Mouse (Mus musculus): ENCODE measurements around the gene Cfap97. TPM values are rescaled to one million over a fixed set of nuclear protein-coding genes. Genes with fewer than 3 reads are reported as not detected.

Gene Cfap97
- polyA plus RNA-seq, 1 experiment from 2014 or later, result 29.6 TPM

DNA sequence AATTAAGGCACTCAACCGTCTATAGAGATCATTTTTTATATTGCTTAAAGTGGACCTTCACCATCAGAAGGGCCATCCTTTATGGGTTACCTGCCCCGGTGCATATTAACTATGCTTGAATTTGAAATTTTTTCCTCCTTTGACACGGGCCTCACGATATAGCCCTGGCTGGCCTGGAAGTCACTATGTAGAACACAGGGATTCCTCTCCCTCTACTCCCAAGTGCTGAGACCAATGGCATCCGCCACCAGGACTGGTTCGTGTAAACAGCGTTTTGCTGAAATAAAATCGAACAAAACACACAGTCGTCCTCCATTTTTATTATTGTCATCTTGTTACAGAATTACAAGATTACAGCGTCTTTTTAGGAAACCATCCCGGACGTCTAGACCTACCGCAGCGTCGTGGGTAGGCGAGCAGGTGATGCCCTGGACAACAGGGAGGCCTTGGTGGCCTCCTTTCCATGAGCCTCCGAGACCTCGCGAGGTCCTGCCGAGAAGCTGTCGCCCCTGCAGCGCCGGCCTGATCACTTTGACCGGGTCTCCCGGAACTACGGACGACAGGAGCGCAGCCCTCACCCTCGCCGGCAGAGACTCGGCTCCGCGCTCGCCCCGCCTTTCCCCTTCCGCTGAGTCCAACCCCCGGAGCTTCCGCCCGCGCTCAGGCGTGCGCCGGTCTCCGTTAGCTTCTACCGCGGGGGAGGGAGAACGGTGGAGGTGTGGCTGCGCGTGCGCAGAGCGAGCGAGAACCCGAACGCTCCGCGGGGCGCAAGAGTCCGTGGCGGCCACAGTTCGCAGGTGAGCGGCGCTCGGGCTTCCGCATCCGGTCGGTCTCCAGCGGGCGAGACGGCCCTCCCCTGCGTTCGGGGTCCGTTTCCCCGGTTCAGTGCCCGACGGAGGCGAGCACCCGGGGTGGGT is 11.6 kb downstream of the Cfap97 start:
- H3K4me2 ChIP-seq, result peak overlapping the region; percentile 72
- peak overlapping the region; percentile 84 for H3K9ac ChIP-seq (replicated peaks)
- H3K36me3 ChIP-seq, result no peaks in the 10 kb centered on the region
- H3K4me1 ChIP-seq (replicated peaks), result peaks cover 17% of the 10 kb centered on the region
- H3K27ac ChIP-seq, result peak overlapping the region; percentile 83
- H3K27me3 ChIP-seq, result no peaks in the 10 kb centered on the region
- H3K4me3 ChIP-seq (replicated peaks), result peak overlapping the region; percentile 67
- H3K9me3 ChIP-seq, result no peaks in the 10 kb centered on the region
- peak; percentile 98 for ATAC-seq (ENCODE audit: insufficient number of reproducible peaks, insufficient read depth, low FRiP score, low TSS enrichment, low read depth)
- 3% methylated on average over 74 of the region's 77 CpGs for WGBS

- H3K27ac ChIP-seq, result peak overlapping the region; percentile 83
- no peaks in the 10 kb centered on the region for H3K9me3 ChIP-seq
- no peaks in the 10 kb centered on the region for H3K27me3 ChIP-seq
- peaks cover 17% of the 10 kb centered on the region for H3K4me1 ChIP-seq (replicated peaks)
- peak overlapping the region; percentile 84 for H3K9ac ChIP-seq (replicated peaks)
- no peak for ATAC-seq (ENCODE audit: insufficient number of reproducible peaks, insufficient read depth, low FRiP score, low TSS enrichment, low read depth)
- peak overlapping the region; percentile 67 for H3K4me3 ChIP-seq (replicated peaks)
- H3K36me3 ChIP-seq, result no peaks in the 10 kb centered on the region
- peak overlapping the region; percentile 72 for H3K4me2 ChIP-seq
- 0% methylated on average over 24 of the region's 25 CpGs for WGBS
These were observed 12.3 kb downstream of the Cfap97 start for GRCm38 (mm10) chr8:46163870-46164190.

- Histone ChIP-seq H3K9me3 (no peaks in the 10 kb centered on the region), H3K4me1 (replicated peaks) (no peaks in the 10 kb centered on the region), H3K27me3 (no peaks in the 10 kb centered on the region), H3K4me2 (no peak overlapping the region), H3K4me3 (replicated peaks) (no peak overlapping the region), H3K36me3 (peaks cover 32% of the 10 kb centered on the region), H3K9ac (replicated peaks) (no peak overlapping the region), H3K27ac (no peak overlapping the region)
- 82% methylated on average over 2 of the region's 2 CpGs for WGBS
- no peak for ATAC-seq (ENCODE audit: insufficient number of reproducible peaks, insufficient read depth, low FRiP score, low TSS enrichment, low read depth)
These were observed 22.1 kb downstream of the Cfap97 start for GRCm38 (mm10) chr8:46173651-46174050.

DNA sequence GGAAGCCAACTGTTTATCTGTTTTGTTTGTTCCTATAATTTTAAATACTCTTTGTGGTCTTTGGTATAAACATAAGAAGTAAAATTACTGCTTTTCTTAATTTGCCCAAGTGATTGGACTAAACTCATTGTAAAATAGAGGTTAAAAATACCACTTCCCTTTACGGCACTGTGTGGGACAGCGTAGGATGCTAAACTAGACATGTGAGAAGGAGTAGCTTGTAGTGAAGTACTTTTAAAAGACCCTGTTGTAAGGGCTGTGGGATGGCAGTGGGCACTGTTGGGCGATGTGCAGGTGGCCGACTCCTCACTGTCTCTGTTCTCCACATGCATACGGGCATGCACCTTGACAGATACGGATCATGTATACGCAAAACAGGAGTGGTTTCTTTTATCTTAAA is 28.6 kb downstream of the Cfap97 start:
- 96% methylated on average over 7 of the region's 7 CpGs for WGBS
- Histone ChIP-seq H3K36me3 (peaks cover 36% of the 10 kb centered on the region), H3K4me1 (replicated peaks) (no peaks in the 10 kb centered on the region), H3K9me3 (no peaks in the 10 kb centered on the region), H3K27ac (no peak overlapping the region), H3K4me3 (replicated peaks) (no peak overlapping the region), H3K27me3 (no peaks in the 10 kb centered on the region), H3K4me2 (no peak overlapping the region), H3K9ac (replicated peaks) (no peak overlapping the region)
- no peak for ATAC-seq (ENCODE audit: insufficient number of reproducible peaks, insufficient read depth, low FRiP score, low TSS enrichment, low read depth)

DNA sequence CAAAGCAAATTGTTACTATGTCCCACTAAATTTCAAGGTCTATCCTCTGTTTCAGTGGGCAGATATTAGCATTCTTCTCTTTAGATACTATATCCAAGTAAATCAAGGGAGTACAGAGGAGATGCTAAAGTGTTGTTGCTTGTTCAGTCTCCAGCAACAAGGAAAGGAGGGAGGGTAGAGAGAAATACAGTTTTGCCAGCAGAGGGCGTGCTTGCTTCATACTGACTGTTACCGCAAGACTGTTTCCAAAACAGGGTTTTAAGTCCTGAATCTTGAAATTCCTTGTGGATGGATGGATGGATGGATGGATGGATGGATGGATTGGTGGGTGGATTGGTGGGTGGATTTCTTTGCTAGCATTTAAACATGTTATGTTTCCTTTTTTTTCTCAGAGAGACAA is 33.8 kb downstream of the Cfap97 start:
- ATAC-seq (ENCODE audit: insufficient number of reproducible peaks, insufficient read depth, low FRiP score, low TSS enrichment, low read depth), result no peak
- no peak overlapping the region for H3K27ac ChIP-seq
- H3K36me3 ChIP-seq, result peaks cover 28% of the 10 kb centered on the region
- H3K4me1 ChIP-seq (replicated peaks), result no peaks in the 10 kb centered on the region
- no peaks in the 10 kb centered on the region for H3K9me3 ChIP-seq
- no peak overlapping the region for H3K9ac ChIP-seq (replicated peaks)
- no peak overlapping the region for H3K4me3 ChIP-seq (replicated peaks)
- WGBS, result 3% methylated on average over 2 of the region's 2 CpGs
- no peaks in the 10 kb centered on the region for H3K27me3 ChIP-seq
- no peak overlapping the region for H3K4me2 ChIP-seq

DNA sequence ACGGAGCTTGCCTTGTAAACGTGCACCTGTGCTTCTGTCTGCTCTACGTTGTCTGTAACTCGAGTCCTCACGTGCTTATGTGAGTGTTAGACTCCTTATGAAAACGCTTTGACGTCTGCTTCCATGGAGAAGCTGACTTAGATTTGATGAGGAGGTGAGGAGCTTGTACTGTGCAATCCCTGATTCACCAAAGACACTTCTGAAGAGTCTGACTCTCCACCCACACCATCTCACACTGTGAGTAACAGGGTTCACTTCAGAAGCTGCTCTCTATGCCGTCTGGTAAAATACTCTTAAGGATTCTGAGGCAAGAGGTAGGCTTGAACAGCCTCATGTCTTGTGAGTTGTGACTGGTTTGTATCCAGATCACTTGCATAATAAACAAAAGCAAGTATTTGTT is 41.5 kb downstream of the Cfap97 start:
- no peak for ATAC-seq (ENCODE audit: insufficient number of reproducible peaks, insufficient read depth, low FRiP score, low TSS enrichment, low read depth)
- Histone ChIP-seq H3K27ac (no peak overlapping the region), H3K9ac (replicated peaks) (no peak overlapping the region), H3K36me3 (peaks cover 49% of the 10 kb centered on the region), H3K4me1 (replicated peaks) (no peaks in the 10 kb centered on the region), H3K4me2 (no peak overlapping the region), H3K4me3 (replicated peaks) (no peak overlapping the region), H3K27me3 (no peaks in the 10 kb centered on the region), H3K9me3 (no peaks in the 10 kb centered on the region)
- WGBS, result 77% methylated on average over 8 of the region's 8 CpGs

GRCm38 (mm10) chr8:46196877-46197276 is 45.3 kb downstream of the Cfap97 start:
- H3K9ac ChIP-seq (replicated peaks), result no peak overlapping the region
- no peak overlapping the region for H3K4me2 ChIP-seq
- peaks cover 50% of the 10 kb centered on the region for H3K36me3 ChIP-seq
- no peak overlapping the region for H3K27ac ChIP-seq
- 73% methylated on average over 3 of the region's 3 CpGs for WGBS
- H3K27me3 ChIP-seq, result no peaks in the 10 kb centered on the region
- no peak overlapping the region for H3K4me3 ChIP-seq (replicated peaks)
- H3K4me1 ChIP-seq (replicated peaks), result no peaks in the 10 kb centered on the region
- H3K9me3 ChIP-seq, result no peaks in the 10 kb centered on the region
- no peak for ATAC-seq (ENCODE audit: insufficient number of reproducible peaks, insufficient read depth, low FRiP score, low TSS enrichment, low read depth)

DNA sequence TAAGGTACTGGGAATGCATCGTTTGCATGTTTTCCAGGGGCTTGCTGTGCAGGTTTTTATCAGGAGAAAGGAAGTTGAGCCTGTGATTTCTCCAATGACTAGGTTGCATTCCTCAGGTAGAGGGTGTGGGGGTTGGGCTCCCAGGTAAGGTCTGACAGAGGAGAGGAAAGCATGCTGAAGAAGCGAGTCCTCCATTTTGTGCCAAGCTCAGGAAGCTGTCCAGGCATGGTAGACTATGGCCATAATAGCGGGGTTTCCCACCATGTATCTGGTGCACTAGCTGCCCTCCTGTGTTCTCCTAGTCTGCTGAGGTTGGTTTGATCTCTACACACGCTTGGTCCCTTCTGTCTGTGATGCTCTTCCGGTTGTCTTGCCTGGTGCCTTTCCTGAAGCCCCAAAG is 46.1 kb downstream of the Cfap97 start:
- 89% methylated on average over 5 of the region's 5 CpGs for WGBS

DNA sequence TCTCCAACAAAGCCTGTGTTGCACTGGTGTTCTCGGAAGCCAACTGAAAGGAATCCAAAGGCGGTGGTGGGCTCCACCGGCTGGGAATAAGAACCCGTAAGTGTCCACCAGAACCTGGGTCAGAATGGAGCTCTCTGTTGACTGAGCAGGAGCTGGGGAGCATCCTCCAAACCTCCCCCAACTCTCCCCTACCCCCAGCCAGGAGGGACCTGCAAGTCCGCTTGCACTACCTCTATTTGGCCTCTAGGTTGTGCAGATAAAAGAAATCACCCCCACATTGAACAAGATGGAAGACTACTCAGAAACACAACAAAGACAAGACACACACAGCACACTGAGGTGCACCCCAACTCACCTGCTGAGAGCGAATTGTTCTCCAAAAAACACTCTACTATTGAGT is 50.8 kb downstream of the Cfap97 start:
- whole genome bisulfite sequencing, result 88% methylated on average over 6 of the region's 6 CpGs
- Histone ChIP-seq H3K9me3 (no peaks in the 10 kb centered on the region), H3K27me3 (no peaks in the 10 kb centered on the region), H3K4me2 (no peak overlapping the region), H3K27ac (no peak overlapping the region), H3K9ac (replicated peaks) (no peak overlapping the region), H3K4me1 (replicated peaks) (peaks cover 7% of the 10 kb centered on the region), H3K4me3 (replicated peaks) (no peak overlapping the region), H3K36me3 (peaks cover 66% of the 10 kb centered on the region)
- ATAC-seq (ENCODE audit: insufficient number of reproducible peaks, insufficient read depth, low FRiP score, low TSS enrichment, low read depth), result no peak

More for the DNA sequence above, 46.1 kb downstream of the Cfap97 start:
- Histone ChIP-seq H3K27ac (no peak overlapping the region), H3K4me1 (replicated peaks) (no peaks in the 10 kb centered on the region), H3K9me3 (no peaks in the 10 kb centered on the region), H3K36me3 (peaks cover 51% of the 10 kb centered on the region), H3K9ac (replicated peaks) (no peak overlapping the region), H3K27me3 (no peaks in the 10 kb centered on the region), H3K4me2 (no peak overlapping the region), H3K4me3 (replicated peaks) (no peak overlapping the region)
- ATAC-seq (ENCODE audit: insufficient number of reproducible peaks, insufficient read depth, low FRiP score, low TSS enrichment, low read depth), result no peak

GRCm38 (mm10) chr8:46204301-46204700 is 52.7 kb downstream of the Cfap97 start:
- ATAC-seq (ENCODE audit: insufficient number of reproducible peaks, insufficient read depth, low FRiP score, low TSS enrichment, low read depth), result no peak
- no peaks in the 10 kb centered on the region for H3K27me3 ChIP-seq
- peaks cover 86% of the 10 kb centered on the region for H3K36me3 ChIP-seq
- peaks cover 19% of the 10 kb centered on the region for H3K4me1 ChIP-seq (replicated peaks)
- H3K27ac ChIP-seq, result no peak overlapping the region
- no peak overlapping the region for H3K4me2 ChIP-seq
- 93% methylated on average over 3 of the region's 3 CpGs for WGBS
- H3K4me3 ChIP-seq (replicated peaks), result no peak overlapping the region
- H3K9me3 ChIP-seq, result no peaks in the 10 kb centered on the region
- no peak overlapping the region for H3K9ac ChIP-seq (replicated peaks)

DNA sequence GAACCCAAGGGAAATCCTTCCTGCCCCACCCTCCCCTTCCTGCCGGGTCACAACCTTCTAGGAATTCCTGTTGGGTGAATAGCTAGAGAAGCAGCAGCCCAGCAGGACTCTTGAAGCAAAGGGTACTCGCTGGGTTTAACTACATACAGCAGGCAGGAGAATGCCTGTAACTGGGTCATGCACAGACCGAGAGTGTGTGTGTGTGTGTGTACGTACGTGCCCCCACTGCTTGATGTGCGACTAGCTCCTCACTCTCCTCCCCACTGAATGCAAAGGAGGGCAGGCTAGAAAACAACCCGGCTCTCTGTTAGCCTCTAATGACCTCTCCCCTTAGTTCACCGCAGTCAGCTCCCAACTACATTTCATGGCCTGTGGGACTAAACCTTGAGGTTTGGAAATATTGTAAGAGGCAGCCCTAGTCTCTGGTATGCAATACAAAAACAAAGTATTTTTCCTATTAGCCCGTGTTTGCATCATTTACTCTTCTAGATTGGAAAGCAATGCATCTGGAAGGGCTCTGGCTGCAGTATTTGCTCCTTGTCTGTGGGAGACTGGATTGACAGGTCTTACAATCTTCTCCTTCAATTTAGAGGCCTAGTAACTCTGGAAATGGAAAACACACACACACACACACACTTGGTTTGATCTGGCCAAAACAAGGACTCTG is 53.5 kb downstream of the Cfap97 start:
- peaks cover 27% of the 10 kb centered on the region for H3K4me1 ChIP-seq (replicated peaks)
- peak overlapping the region; percentile 37; the same call in 1 of the 2 replicates for H3K27ac ChIP-seq
- WGBS, result 81% methylated on average over 9 of the region's 9 CpGs

More for the DNA sequence above, 53.5 kb downstream of the Cfap97 start:
- Histone ChIP-seq H3K4me3 (replicated peaks) (no peak overlapping the region), H3K36me3 (peaks cover 89% of the 10 kb centered on the region), H3K4me2 (no peak overlapping the region), H3K9ac (replicated peaks) (no peak overlapping the region), H3K27me3 (no peaks in the 10 kb centered on the region), H3K9me3 (no peaks in the 10 kb centered on the region)
- no peak for ATAC-seq (ENCODE audit: insufficient number of reproducible peaks, insufficient read depth, low FRiP score, low TSS enrichment, low read depth)

Data from limb, embryonic 12.5 days (tissue).